Mouse (Mus musculus) T-helper 2 cell (primary cell): ENCODE results near the gene Iqce.

Experiments
- in situ Hi-C: fragments of 300-600 bp; cut with MboI, MseI; formaldehyde crosslinking; loops from one replicate; pipeline ENCODE4 v1.15.1; 2025; ENCODE audit warnings: high pct_unique_total_duplicates

Gene Iqce

GRCm38 (mm10) chr5:140615321-140616109, 86.7 kb downstream of the Iqce start:
- in situ Hi-C loops, result loop anchor here (5.0 kb wide), 2 partner anchors 48 to 73 kb away; partner anchors contain the start of gene Grifin

- in situ Hi-C loops, result loop anchor here (5.0 kb wide), 2 partner anchors 48 to 73 kb away; partner anchors contain the start of gene Grifin
These were observed 87.3 kb downstream of the Iqce start for GRCm38 (mm10) chr5:140614837-140615236.

- in situ Hi-C loops, result no loop called here
These were observed 88.0 kb downstream of the Iqce start for GRCm38 (mm10) chr5:140614141-140614540.

- in situ Hi-C loops, result no loop called here
These were observed 90.0 kb downstream of the Iqce start for GRCm38 (mm10) chr5:140612191-140612590.
